Comparison of ENCODE assay signal across 10 mouse cellular contexts in genomic region chr6:54126993-54127697, GRCm38 (mm10).
DNase-seq lines count a peak whose midpoint lies in the region; ATAC-seq and TF ChIP-seq lines count a peak whose summit lies in the region.
"Had no signal": no experiment of that assay in that cellular context is flagged by ENCODE, and none has a peak within 500 bp of the region (broad histone marks: within the 10 kb centered on the region; RNA-seq: fewer than 3 reads in every experiment).

No protein-coding gene starts in this region.

- H3K4me1 ChIP-seq in kidney, adult 2 months (ENCODE audit: control insufficient read depth, insufficient read depth, low read length), result peaks cover 3% of the 10 kb centered on the region; the same call in 1 of the 2 replicates

- 80% methylated on average over 11 of the region's 11 CpGs for WGBS in kidney, adult 2 months

- no peak for TF ChIP-seq POLR2A in kidney, adult 2 months (IDR thresholded peaks at IDR 0.05; ENCODE audit: low read depth, low read length)

- no peaks in the 10 kb centered on the region for H3K27me3 ChIP-seq in kidney, adult 2 months (replicated peaks; ENCODE audit: control insufficient read depth, insufficient read depth, low read length)

- H3K36me3 ChIP-seq in kidney, adult 2 months (ENCODE audit: control insufficient read depth, insufficient read depth, low read length), result no peaks in the 10 kb centered on the region
- H3K36me3 ChIP-seq: liver, embryonic 13.5 days had no signal

- H3K4me3 ChIP-seq in left cerebral cortex, adult 2 months, result no peak overlapping the region
- H3K4me3 ChIP-seq in kidney, adult 2 months (ENCODE audit: insufficient read depth, low read depth, low read length), result no peak overlapping the region
- H3K4me3 ChIP-seq: liver, embryonic 13.5 days had no signal

- DNase-seq in left cerebral cortex, adult 2 months (ENCODE audit: extremely low spot score in 1 of 2, low spot score in 2 of 2), result no peak
- no peak for DNase-seq in left cerebral cortex, adult 8-10 months (ENCODE audit: low spot score in 2 of 2)
- DNase-seq in thymus, adult 18-20 months, result peak; percentile 16 to 32
- DNase-seq in embryo, embryonic 9.5 days (ENCODE audit: extremely low spot score), result no peak
- no peak for DNase-seq in left cerebral cortex, postnatal 25 days (ENCODE audit: low spot score in 2 of 2)
- DNase-seq in kidney, adult 2 months, result no peak
- DNase-seq: heart, postnatal 14 days; liver, embryonic 13.5 days had no signal

- intact Hi-C loops in left cerebral cortex, adult 2 months (cut with DNase I), result loop anchor here (5.0 kb wide), 1 partner anchor 35 kb away; no protein-coding TSS in a partner anchor
- intact Hi-C loops in left cerebral cortex, postnatal 25 days (cut with DNase I), result no loop called here

- ATAC-seq in activated CD4-positive, CD25-positive, alpha-beta regulatory T cell, adult 4 months, result peak; percentile 75
- ATAC-seq in hematopoietic stem cell, adult 5-6 weeks (replicated peaks in 1 of 2; ENCODE audit: insufficient read depth in 1 of 2, low FRiP score in 2 of 2, low TSS enrichment in 1 of 2, low read depth in 1 of 2, poor library complexity in 2 of 2, severe bottlenecking in 2 of 2), result peak; percentile 80 to 91

- no peak for TF ChIP-seq CTCF in left cerebral cortex, adult 2 months (IDR thresholded peaks at IDR 0.05)
- no peak for TF ChIP-seq CTCF in kidney, adult 2 months (conservative IDR thresholded peaks at IDR 0.05; ENCODE audit: insufficient read depth, insufficient read length, low read depth, low read length)

- H3K27ac ChIP-seq in left cerebral cortex, adult 2 months, result peak overlapping the region; percentile 57; the same call in 1 of the 2 replicates
- no peak overlapping the region for H3K27ac ChIP-seq in kidney, adult 2 months (ENCODE audit: insufficient read depth, low read depth, low read length)
- H3K27ac ChIP-seq: liver, embryonic 13.5 days had no signal

Comparison
In these comparisons a context has a peak if more than half of its experiments do, and no peak if none do; other contexts are left out.
1. DNase-seq: peak in thymus, adult 18-20 months (2 of 2); none in left cerebral cortex, adult 2 months (0 of 2), left cerebral cortex, adult 8-10 months (0 of 2), embryo, embryonic 9.5 days (single experiment), left cerebral cortex, postnatal 25 days (0 of 2) and kidney, adult 2 months (single experiment).